Mouse (Mus musculus) forebrain, embryonic 10.5 days (tissue): ENCODE measurements around the gene Zfyve27. TPM values are rescaled to one million over a fixed set of nuclear protein-coding genes. Genes with fewer than 3 reads are reported as not detected.

Experiments used
- DNase-seq: peaks from one replicate; pipeline ENCODE4 v3.0.0-alpha.2; 2017; ENCODE audit warnings: low spot score; ENCODE audit errors: extremely low spot score
- H3K27ac ChIP-seq: fragments of 300-500 bp; sonication (generic); 2 replicates; pipeline ENCODE4 v1.5.1; 2016; ENCODE audit warnings: mild to moderate bottlenecking
- H3K27me3 ChIP-seq: fragments of 300-500 bp; sonication (generic); 2 replicates; pipeline ENCODE4 v1.6.1; 2016; ENCODE audit warnings: mild to moderate bottlenecking; ENCODE audit not compliant: poor library complexity, severe bottlenecking
- H3K36me3 ChIP-seq: fragments of 300-500 bp; sonication (generic); replicated peaks from 2 replicates; pipeline ENCODE4 v1.6.1; 2016; ENCODE audit warnings: mild to moderate bottlenecking, moderate library complexity
- H3K4me1 ChIP-seq: fragments of 300-500 bp; sonication (generic); 2 replicates; pipeline ENCODE4 v1.6.1; 2016
- H3K4me3 ChIP-seq: fragments of 300-500 bp; sonication (generic); 2 replicates; pipeline ENCODE4 v1.5.1; 2016; ENCODE audit warnings: mild to moderate bottlenecking, moderate library complexity
- H3K9me3 ChIP-seq: fragments of 300-500 bp; sonication (generic); 2 replicates; pipeline ENCODE4 v1.6.1; 2016; ENCODE audit warnings: mild to moderate bottlenecking, moderate library complexity
- WGBS: fragments of 180-500 bp; shearing (Covaris S2); methylation state at CpG from one replicate; pipeline ENCODE4 v1.1.7; 2016; 5-methylcytosine and 5-hydroxymethylcytosine counted together
- polyA plus RNA-seq: library from polyadenylated mRNA; unstranded; fragments of >200 nt; fragmentation: Nextera tagmentation; extraction: Ambion mirVana; gene quantifications from 2 replicates; pipeline ENCODE4 v1.2.1, GENCODE M21; 2016

Gene Zfyve27
- polyA plus RNA-seq, 1 experiment from 2014 or later, result 27.0 TPM

DNA sequence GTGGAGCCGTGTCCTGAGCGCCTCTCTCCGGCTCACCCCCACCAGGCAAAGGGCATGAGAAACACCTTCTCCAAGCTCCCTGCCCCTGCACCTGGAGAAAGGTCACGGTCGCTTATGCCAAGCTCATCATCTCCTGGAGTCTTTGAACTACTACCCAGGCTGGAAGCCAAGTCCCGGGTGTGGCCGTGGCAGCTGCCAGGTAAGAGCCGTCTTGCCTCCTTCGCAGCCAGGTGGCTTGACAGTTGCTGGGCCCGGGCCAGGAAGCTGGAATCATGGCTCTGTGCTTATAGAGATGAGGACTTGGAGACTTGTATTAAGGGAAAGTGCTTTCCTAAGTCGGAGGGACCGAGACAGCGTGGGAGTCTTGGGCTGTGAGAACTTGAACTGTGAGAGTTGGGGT lies 67.2 kb downstream of the Zfyve27 start:
- Histone ChIP-seq H3K9me3 (no peaks in the 10 kb centered on the region), H3K27me3 (no peaks in the 10 kb centered on the region), H3K4me3 (no peak overlapping the region), H3K27ac (no peak overlapping the region), H3K4me1 (no peaks in the 10 kb centered on the region), H3K36me3 (no peaks in the 10 kb centered on the region)
- no peak for DNase-seq
- WGBS, result 92% methylated on average over 13 of the region's 13 CpGs

DNA sequence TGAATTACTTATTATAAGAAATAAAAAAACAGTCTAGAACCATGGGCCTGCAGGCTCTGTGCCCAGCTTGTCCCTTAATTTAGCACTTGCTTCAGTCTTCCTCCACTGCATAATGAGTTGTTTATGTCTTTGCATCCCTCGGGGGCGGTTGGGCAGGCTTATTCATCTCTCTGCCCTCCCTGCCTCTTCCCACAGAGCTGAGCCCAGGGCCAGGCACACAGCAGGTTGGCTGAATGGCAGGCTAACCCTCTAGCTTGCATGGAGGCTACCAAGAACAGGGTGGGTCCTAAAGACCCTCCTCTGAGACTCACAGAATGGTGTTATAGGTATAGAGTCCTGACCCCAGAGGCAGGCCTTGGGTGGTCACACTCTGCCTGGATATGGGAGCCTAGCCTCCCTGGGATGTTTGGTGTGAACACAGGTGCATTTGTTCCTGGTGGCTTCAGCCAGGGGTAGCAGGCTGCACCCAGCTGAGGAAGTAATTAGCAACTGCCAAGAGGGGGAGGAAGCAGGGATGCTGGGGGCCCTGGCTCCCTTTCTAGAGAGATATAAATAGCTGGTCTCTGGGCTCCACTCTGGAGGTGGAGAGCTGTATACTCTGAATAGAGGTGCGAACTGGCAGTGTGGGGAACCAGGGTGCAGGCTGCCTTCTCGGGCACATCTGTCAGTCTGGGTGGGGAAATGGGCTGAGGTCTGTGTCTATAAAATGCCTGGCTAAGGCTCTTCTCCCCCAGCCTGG lies 74.0 kb downstream of the Zfyve27 start:
- WGBS, result 21% methylated on average over 4 of the region's 4 CpGs

DNA sequence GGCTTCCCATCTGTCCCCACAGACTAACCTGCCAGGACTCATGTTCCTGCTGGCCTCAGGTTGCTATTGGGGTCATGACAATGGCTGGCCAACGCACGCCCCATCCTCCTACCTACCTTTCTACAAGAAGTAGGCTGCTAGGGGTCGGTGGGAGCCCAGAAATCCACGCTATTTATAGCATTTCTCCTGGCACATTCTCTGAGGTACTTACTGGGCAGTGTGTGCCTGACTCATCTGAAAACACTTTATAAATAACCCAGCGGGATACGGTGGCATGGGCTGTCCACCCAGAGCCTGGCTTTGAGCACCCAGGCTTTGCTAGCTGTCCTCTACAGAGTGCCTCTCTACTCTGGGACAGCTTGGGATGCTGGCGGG lies 74.6 kb downstream of the Zfyve27 start:
- no peaks in the 10 kb centered on the region for H3K9me3 ChIP-seq
- H3K27ac ChIP-seq, result peak overlapping the region; percentile 13; the same call in 1 of the 2 replicates
- WGBS, result 71% methylated on average over 7 of the region's 7 CpGs
- H3K4me3 ChIP-seq, result no peak overlapping the region
- no peak for DNase-seq
- no peaks in the 10 kb centered on the region for H3K36me3 ChIP-seq
- peaks cover 19% of the 10 kb centered on the region for H3K4me1 ChIP-seq
- H3K27me3 ChIP-seq, result no peaks in the 10 kb centered on the region

More for the DNA sequence above, 74.0 kb downstream of the Zfyve27 start:
- Histone ChIP-seq H3K4me1 (peaks cover 19% of the 10 kb centered on the region), H3K27ac (peak overlapping the region; percentile 13; the same call in 1 of the 2 replicates), H3K36me3 (no peaks in the 10 kb centered on the region), H3K27me3 (no peaks in the 10 kb centered on the region), H3K9me3 (no peaks in the 10 kb centered on the region), H3K4me3 (no peak overlapping the region)
- DNase-seq, result no peak

DNA sequence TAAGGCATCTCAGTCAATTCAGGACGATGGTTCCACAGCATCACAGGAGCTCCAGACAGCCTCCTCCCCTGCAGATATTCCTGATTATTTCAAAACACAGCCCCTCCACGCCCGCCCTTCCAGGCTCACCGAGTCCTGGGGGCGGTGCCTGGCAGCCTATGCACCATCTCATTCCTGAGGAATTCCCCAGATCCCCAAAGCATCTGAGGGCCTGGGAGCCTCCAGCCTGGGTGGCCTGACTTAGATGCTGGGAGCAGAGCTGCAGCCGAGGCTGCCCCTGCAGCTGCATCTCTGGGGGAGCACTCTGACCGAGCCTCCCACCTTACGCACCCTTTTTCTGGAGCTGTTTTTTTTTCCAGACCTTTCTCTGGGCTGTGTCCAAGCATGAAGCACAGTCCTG lies 77.1 kb downstream of the Zfyve27 start:
- H3K4me1 ChIP-seq, result peaks cover 19% of the 10 kb centered on the region
- 65% methylated on average over 8 of the region's 8 CpGs for WGBS
- no peaks in the 10 kb centered on the region for H3K27me3 ChIP-seq
- H3K9me3 ChIP-seq, result no peaks in the 10 kb centered on the region
- no peaks in the 10 kb centered on the region for H3K36me3 ChIP-seq
- H3K27ac ChIP-seq, result no peak overlapping the region
- H3K4me3 ChIP-seq, result no peak overlapping the region
- DNase-seq, result no peak

DNA sequence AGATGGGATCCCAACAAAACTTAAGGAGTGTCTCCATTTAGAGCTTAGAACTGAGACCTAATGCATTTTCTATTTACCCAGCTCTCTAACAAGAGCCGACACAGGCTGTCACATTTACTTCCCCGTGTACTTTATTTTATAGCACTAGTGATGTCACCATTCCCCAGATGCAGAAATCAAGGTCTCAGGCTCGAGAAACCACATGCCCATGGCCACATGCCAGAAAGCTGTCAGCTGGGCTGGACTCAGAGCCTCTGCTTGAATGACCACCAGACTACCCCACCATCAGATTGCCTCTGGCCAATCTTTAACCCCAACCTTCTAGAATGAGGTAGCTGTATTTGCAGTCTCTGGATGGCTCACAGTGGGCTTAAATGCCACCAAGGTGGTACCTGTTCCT lies 79.7 kb downstream of the Zfyve27 start:
- H3K4me1 ChIP-seq, result peaks cover 9% of the 10 kb centered on the region
- no peak overlapping the region for H3K27ac ChIP-seq
- no peaks in the 10 kb centered on the region for H3K36me3 ChIP-seq
- no peaks in the 10 kb centered on the region for H3K9me3 ChIP-seq
- H3K27me3 ChIP-seq, result no peaks in the 10 kb centered on the region
- 75% methylated on average over 3 of the region's 3 CpGs for WGBS
- DNase-seq, result no peak
- H3K4me3 ChIP-seq, result no peak overlapping the region

Other genes with a start within 250 kb of the Zfyve27 start
- gene Exosc1, start 230.5 kb upstream of the Zfyve27 start, polyA plus RNA-seq, result 101 and 103 TPM in 2 replicates
- 85.8 and 92.4 TPM in 2 replicates for gene Zdhhc16, start 230.5 kb upstream of the Zfyve27 start, polyA plus RNA-seq
- gene Mms19, start 182.8 kb upstream of the Zfyve27 start, polyA plus RNA-seq, result 35.3 and 42.3 TPM in 2 replicates
- 9.2 and 9.6 TPM in 2 replicates for gene Ubtd1, start 182.2 kb upstream of the Zfyve27 start, polyA plus RNA-seq
- gene Ankrd2, start 128.0 kb upstream of the Zfyve27 start, polyA plus RNA-seq, result 0.42 TPM in 1 of 2 replicates, not detected in the other
- 0.95 and 1.3 TPM in 2 replicates for gene Hoga1, start 118.3 kb upstream of the Zfyve27 start, polyA plus RNA-seq
- not detected in 2 replicates for gene 4933411K16Rik, start 111.7 kb upstream of the Zfyve27 start, polyA plus RNA-seq
- gene Morn4, start 77.6 kb upstream of the Zfyve27 start, polyA plus RNA-seq, result 43.1 and 43.4 TPM in 2 replicates
- gene Pi4k2a, start 73.5 kb upstream of the Zfyve27 start, polyA plus RNA-seq, result 21.3 and 23.3 TPM in 2 replicates
- 23.5 and 23.9 TPM in 2 replicates for gene Avpi1, start 34.9 kb upstream of the Zfyve27 start, polyA plus RNA-seq
- 2.4 and 3.1 TPM in 2 replicates for gene Marveld1, start 16.6 kb upstream of the Zfyve27 start, polyA plus RNA-seq
- gene Sfrp5, start 38.3 kb downstream of the Zfyve27 start, polyA plus RNA-seq, result 0.14 TPM in 1 of 2 replicates, not detected in the other
- gene Golga7b, start 83.6 kb downstream of the Zfyve27 start, polyA plus RNA-seq, result 0.59 and 1.0 TPM in 2 replicates